ENCODE assay signal across 8 mouse cellular contexts in genomic region chr11:85312818-85313217, GRCm38 (mm10). TPM values are rescaled to one million over a fixed set of nuclear protein-coding genes. Genes with fewer than 3 reads are reported as not detected.
DNase-seq lines count a peak whose midpoint lies in the region; ATAC-seq lines count a peak whose summit lies in the region.

No protein-coding gene starts in this region.

- H3K4me2 ChIP-seq in embryonic facial prominence, embryonic 15.5 days (replicated peaks): peak overlapping the region; percentile 83
- H3K4me2 ChIP-seq in heart, embryonic 15.5 days: peak overlapping the region; percentile 90
- H3K4me2 ChIP-seq in liver, embryonic 13.5 days: peak overlapping the region; percentile 83
- H3K4me2 ChIP-seq in neural tube, embryonic 15.5 days: peak overlapping the region; percentile 69

- H3K9ac ChIP-seq in embryonic facial prominence, embryonic 15.5 days: 0 out of 2 replicates have a peak overlapping the region, but pooled peaks have one; percentile 96
- H3K9ac ChIP-seq in heart, embryonic 15.5 days: no peak overlapping the region; the same call in 1 of the 2 replicates
- peak overlapping the region; percentile 98 for H3K9ac ChIP-seq in liver, embryonic 13.5 days
- no peak overlapping the region for H3K9ac ChIP-seq in neural tube, embryonic 15.5 days (replicated peaks)

- H3K27me3 ChIP-seq in embryonic facial prominence, embryonic 15.5 days: no peaks in the 10 kb centered on the region
- H3K27me3 ChIP-seq in heart, embryonic 15.5 days: no peaks in the 10 kb centered on the region
- no peaks in the 10 kb centered on the region for H3K27me3 ChIP-seq in liver, embryonic 13.5 days
- no peaks in the 10 kb centered on the region for H3K27me3 ChIP-seq in neural tube, embryonic 15.5 days (replicated peaks)

- H3K27ac ChIP-seq in embryonic facial prominence, embryonic 15.5 days (replicated peaks): peak overlapping the region; percentile 94
- H3K27ac ChIP-seq in heart, embryonic 15.5 days: peak overlapping the region; percentile 96; the same call in 1 of the 2 replicates
- H3K27ac ChIP-seq in liver, embryonic 13.5 days: peak overlapping the region; percentile 94; the same call in 1 of the 2 replicates
- no peak overlapping the region for H3K27ac ChIP-seq in neural tube, embryonic 15.5 days (replicated peaks)

- ATAC-seq in embryonic facial prominence, embryonic 15.5 days (ENCODE audit: insufficient number of reproducible peaks, low FRiP score, low TSS enrichment, low read depth): peak; percentile 40; the same call in 1 of the 2 replicates
- ATAC-seq in heart, embryonic 15.5 days (replicated peaks; ENCODE audit: insufficient number of reproducible peaks, insufficient read depth, low FRiP score, low read depth): no peak
- ATAC-seq in liver, embryonic 13.5 days (ENCODE audit: low read depth): no peak
- ATAC-seq in neural tube, embryonic 15.5 days (ENCODE audit: low FRiP score): no peak
- no peak for ATAC-seq in inflammation-experienced regulatory T-cells, adult 6 months

- no peaks in the 10 kb centered on the region for H3K9me3 ChIP-seq in embryonic facial prominence, embryonic 15.5 days (replicated peaks)
- H3K9me3 ChIP-seq in heart, embryonic 15.5 days (replicated peaks): no peaks in the 10 kb centered on the region
- H3K9me3 ChIP-seq in liver, embryonic 13.5 days (replicated peaks): no peaks in the 10 kb centered on the region
- no peaks in the 10 kb centered on the region for H3K9me3 ChIP-seq in neural tube, embryonic 15.5 days (replicated peaks)

- WGBS in embryonic facial prominence, embryonic 15.5 days: 2% methylated on average over 2 of the region's 2 CpGs
- WGBS in heart, embryonic 15.5 days: 17% methylated on average over 2 of the region's 2 CpGs
- 41% methylated on average over 2 of the region's 2 CpGs for WGBS in liver, embryonic 13.5 days (ENCODE audit: insufficient replicate concordance)
- WGBS in neural tube, embryonic 15.5 days: 15% methylated on average over 2 of the region's 2 CpGs

- peaks cover 5% of the 10 kb centered on the region; the same call in 1 of the 2 replicates for H3K36me3 ChIP-seq in embryonic facial prominence, embryonic 15.5 days
- peaks cover 5% of the 10 kb centered on the region; the same call in 1 of the 2 replicates for H3K36me3 ChIP-seq in heart, embryonic 15.5 days
- peaks cover 29% of the 10 kb centered on the region for H3K36me3 ChIP-seq in liver, embryonic 13.5 days
- H3K36me3 ChIP-seq in neural tube, embryonic 15.5 days: no peaks in the 10 kb centered on the region

- peak; percentile 33 for DNase-seq in 3134 (ENCODE audit: extremely low read depth, insufficient read length, low spot score)
- DNase-seq in adrenal gland, adult 2 months: peak; percentile 72
- peak; percentile 80 for DNase-seq in kidney, postnatal 10 days
- DNase-seq in liver, embryonic 13.5 days: no peak

- H3K4me3 ChIP-seq in embryonic facial prominence, embryonic 15.5 days (replicated peaks): peak overlapping the region; percentile 95
- H3K4me3 ChIP-seq in heart, embryonic 15.5 days: peak overlapping the region; percentile 91
- H3K4me3 ChIP-seq in liver, embryonic 13.5 days (replicated peaks): peak overlapping the region; percentile 87
- peak overlapping the region; percentile 84 for H3K4me3 ChIP-seq in neural tube, embryonic 15.5 days (replicated peaks)

- H3K4me1 ChIP-seq in embryonic facial prominence, embryonic 15.5 days: peaks cover 7% of the 10 kb centered on the region
- peaks cover 19% of the 10 kb centered on the region for H3K4me1 ChIP-seq in heart, embryonic 15.5 days (replicated peaks)
- H3K4me1 ChIP-seq in liver, embryonic 13.5 days (replicated peaks): peaks cover 36% of the 10 kb centered on the region
- peaks cover 27% of the 10 kb centered on the region for H3K4me1 ChIP-seq in neural tube, embryonic 15.5 days

RNA-seq across cellular contexts. Expression of gene Ppm1d, which starts 1.8 kb away (rescaled TPM):
- total RNA-seq in adrenal gland, adult 2 months (2021): 10 to 100 TPM; 12.0 to 14.1 TPM
- polyA plus RNA-seq in adrenal gland, adult 2 months (2012; rRNA removed): 5.5 and 5.9 TPM in 2 replicates
- 17.0 and 17.1 TPM in 2 replicates for polyA plus RNA-seq in embryonic facial prominence, embryonic 15.5 days (2015; fragmentation: Nextera tagmentation; extraction: Ambion mirVana)
- 12.5 and 14.4 TPM in 2 replicates for polyA plus RNA-seq in heart, embryonic 15.5 days (2015; fragmentation: Nextera tagmentation; extraction: Ambion mirVana)
- 21.8 and 22.7 TPM in 2 replicates for polyA plus RNA-seq in liver, embryonic 13.5 days (2015; fragmentation: Nextera tagmentation; extraction: Ambion mirVana)
- 16.0 and 16.5 TPM in 2 replicates for polyA plus RNA-seq in neural tube, embryonic 15.5 days (2015; fragmentation: Nextera tagmentation; extraction: Ambion mirVana)
- 1 to 10 TPM; 3.7 to 4.2 (median 3.8) TPM for polyA plus RNA-seq in inflammation-experienced regulatory T-cells, adult 6 months (2017; shearing (Covaris generic))

RNA-seq across cellular contexts. Expression of gene Bcas3, which starts 40.1 kb away (rescaled TPM):
- total RNA-seq in adrenal gland, adult 2 months (2021): 10 to 100 TPM; 45.8 to 47.6 TPM
- 63.8 and 66.9 TPM in 2 replicates for polyA plus RNA-seq in adrenal gland, adult 2 months (2012; rRNA removed)
- polyA plus RNA-seq in embryonic facial prominence, embryonic 15.5 days (2015; fragmentation: Nextera tagmentation; extraction: Ambion mirVana): 27.0 and 32.7 TPM in 2 replicates
- polyA plus RNA-seq in heart, embryonic 15.5 days (2015; fragmentation: Nextera tagmentation; extraction: Ambion mirVana): 16.6 and 18.8 TPM in 2 replicates
- polyA plus RNA-seq in liver, embryonic 13.5 days (2015; fragmentation: Nextera tagmentation; extraction: Ambion mirVana): 13.6 and 16.4 TPM in 2 replicates
- polyA plus RNA-seq in neural tube, embryonic 15.5 days (2015; fragmentation: Nextera tagmentation; extraction: Ambion mirVana): 30.0 and 31.6 TPM in 2 replicates
- polyA plus RNA-seq in inflammation-experienced regulatory T-cells, adult 6 months (2017; shearing (Covaris generic)): 10 to 100 TPM; 25.6 to 48.7 (median 33.9) TPM

Comparison
In these comparisons a context has a peak if more than half of its experiments do, and no peak if none do; other contexts are left out.
1. H3K9ac ChIP-seq: peak in embryonic facial prominence, embryonic 15.5 days (single experiment) and liver, embryonic 13.5 days (single experiment); none in heart, embryonic 15.5 days (single experiment) and neural tube, embryonic 15.5 days (single experiment).
2. Peak in every context shown above with its lines, with median percentiles within 50 percentile points of each other: H3K4me2 ChIP-seq and H3K4me3 ChIP-seq.